Mouse (Mus musculus): ENCODE data around the gene Rhox4e. TPM values are rescaled to one million over a fixed set of nuclear protein-coding genes. Genes with fewer than 3 reads are reported as not detected.

Rhox4e gene
- polyA plus RNA-seq (2012; rRNA removed; ENCODE audit: low replicate concordance) = not detected in 2 replicates

DNA sequence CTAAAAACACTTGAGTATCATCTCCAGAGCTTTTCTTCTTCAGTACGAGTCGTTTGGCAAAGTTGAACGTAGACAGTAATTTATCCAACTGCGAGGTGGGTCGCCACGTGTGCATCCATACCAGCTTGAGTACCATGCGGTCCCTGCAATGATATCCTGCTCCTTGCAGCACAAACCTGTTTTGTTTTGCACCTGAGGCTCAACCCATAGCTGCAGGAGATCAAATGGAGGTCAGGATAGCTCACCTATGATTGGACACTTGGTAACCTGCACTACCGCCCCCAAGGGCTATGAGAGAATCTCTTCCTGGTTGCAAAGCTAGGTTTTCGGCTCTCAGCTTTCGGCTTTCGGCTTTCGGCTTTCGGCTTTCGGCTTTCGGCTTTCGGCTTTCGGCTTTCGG, at the start of gene Rhox4e:
Gene Rhox4e, plus strand, starts transcription at position 301 of the 400 bp plus-strand sequence.

DNA sequence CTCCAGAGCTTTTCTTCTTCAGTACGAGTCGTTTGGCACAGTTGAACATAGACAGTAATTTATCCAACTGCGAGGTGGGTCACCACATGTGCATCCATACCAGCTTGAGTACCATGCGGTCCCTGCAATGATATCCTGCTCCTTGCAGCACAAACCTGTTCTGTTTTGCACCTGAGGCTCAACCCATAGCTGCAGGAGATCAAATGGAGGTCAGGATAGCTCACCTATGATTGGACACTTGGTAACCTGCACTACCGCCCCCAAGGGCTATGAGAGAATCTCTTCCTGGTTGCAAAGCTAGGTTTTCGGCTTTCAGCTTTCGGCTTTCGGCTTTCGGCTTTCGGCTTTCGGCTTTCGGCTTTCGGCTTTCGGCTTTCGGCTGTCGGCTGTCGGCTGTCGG, 43.2 kb upstream of the Rhox4e start, which contains the start of gene Rhox4d:
Gene Rhox4d, plus strand, starts transcription at position 301 of the 400 bp plus-strand sequence.

GRCm38 (mm10) chrX:37530152-37530551, 27.1 kb upstream of the Rhox4e start, which contains the start of gene Rhox2e:
Gene Rhox2e, plus strand, starts transcription at chrX:37530452.

DNA sequence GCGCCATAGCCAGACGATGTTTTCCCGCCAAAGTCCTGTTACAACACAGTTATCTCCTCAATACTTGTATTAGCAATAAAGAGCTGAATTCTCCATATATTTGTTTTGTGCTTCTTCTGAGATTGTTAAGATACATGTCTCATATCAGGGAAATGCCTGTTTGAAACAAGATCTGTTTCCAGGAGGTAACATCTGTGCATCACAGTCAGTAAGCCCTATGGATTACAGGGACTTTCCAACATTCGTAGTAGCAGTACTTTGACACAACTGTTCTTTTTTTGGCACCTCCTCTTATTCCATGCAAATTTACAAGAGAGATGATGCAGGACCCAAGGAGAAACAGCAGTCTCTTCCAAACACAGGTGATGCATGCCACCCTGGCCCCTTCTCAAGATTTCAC, 15.5 kb upstream of the Rhox4e start, which contains the start of gene Rhox3e:
Gene Rhox3e, plus strand, starts transcription at position 301 of the 400 bp plus-strand sequence.

DNA sequence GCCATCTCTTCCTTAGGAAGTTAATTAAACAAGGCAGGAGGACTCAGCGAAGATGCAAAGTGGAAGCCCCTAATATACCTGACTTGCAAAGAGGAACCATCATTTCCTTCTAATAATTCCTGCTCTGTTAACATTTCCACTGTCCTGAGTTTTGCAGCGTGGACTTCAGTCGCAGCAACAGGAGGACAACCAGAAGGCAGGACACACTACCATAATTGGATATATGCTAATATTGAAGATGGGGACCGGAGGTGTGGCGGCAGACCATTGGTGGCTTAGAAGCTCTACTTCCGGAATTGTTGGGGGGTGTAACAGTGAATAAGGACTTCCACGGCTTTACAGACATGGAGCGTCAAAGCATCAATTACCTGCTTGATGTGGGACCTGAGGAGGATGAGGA, 13.9 kb downstream of the Rhox4e start, which contains the start of gene Rhox2f:
Gene Rhox2f, plus strand, starts transcription at position 301 of the 400 bp plus-strand sequence.

DNA sequence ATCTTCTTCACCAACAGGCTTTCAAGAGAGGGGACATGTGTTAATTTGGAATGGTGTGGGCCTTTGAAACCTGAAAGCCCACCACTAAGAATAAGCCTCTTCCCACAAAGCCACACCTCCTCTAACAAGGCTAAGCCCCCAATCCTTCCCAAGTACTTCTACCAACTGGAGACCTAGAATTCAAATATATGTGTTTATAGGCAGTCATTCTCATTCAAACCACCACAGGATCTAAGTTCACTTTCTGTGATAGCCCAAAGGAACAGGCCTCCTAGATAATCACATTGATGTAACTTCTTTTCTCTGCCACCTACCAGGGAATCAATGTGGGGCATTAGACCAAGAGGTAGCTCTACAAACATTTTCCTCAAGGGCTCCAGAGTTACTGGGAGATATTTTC, 23.5 kb downstream of the Rhox4e start, which contains the start of gene Rhox3f:
Gene Rhox3f, plus strand, starts transcription at position 301 of the 400 bp plus-strand sequence.

DNA sequence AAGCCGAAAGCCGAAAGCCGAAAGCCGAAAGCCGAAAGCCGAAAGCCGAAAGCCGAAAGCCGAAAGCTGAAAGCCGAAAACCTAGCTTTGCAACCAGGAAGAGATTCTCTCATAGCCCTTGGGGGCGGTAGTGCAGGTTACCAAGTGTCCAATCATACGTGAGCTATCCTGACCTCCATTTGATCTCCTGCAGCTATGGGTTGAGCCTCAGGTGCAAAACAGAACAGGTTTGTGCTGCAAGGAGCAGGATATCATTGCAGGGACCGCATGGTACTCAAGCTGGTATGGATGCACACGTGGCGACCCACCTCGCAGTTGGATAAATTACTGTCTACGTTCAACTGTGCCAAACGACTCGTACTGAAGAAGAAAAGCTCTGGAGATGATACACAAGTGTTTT, 50.4 kb downstream of the Rhox4e start, which contains the start of gene Rhox4f:
Gene Rhox4f, minus strand, starts transcription at position 101 of the 400 bp plus-strand sequence.

Other genes starting within 250 kb of the Rhox4e start
- gene Rhox3a2, start 177.4 kb upstream of the Rhox4e start, polyA plus RNA-seq (2012; rRNA removed; ENCODE audit: low replicate concordance) = not detected in 2 replicates
- gene Rhox4a2, start 166.6 kb upstream of the Rhox4e start, polyA plus RNA-seq (2012; rRNA removed; ENCODE audit: low replicate concordance) = not detected in 2 replicates
- not detected in 2 replicates for gene Rhox2b, start 145.3 kb upstream of the Rhox4e start, polyA plus RNA-seq (2012; rRNA removed; ENCODE audit: low replicate concordance)
- not detected in 2 replicates for gene Rhox4b, start 124.9 kb upstream of the Rhox4e start, polyA plus RNA-seq (2012; rRNA removed; ENCODE audit: low replicate concordance)
- not detected in 2 replicates for gene Rhox2c, start 103.7 kb upstream of the Rhox4e start, polyA plus RNA-seq (2012; rRNA removed; ENCODE audit: low replicate concordance)
- not detected in 2 replicates for gene Rhox3c, start 98.8 kb upstream of the Rhox4e start, polyA plus RNA-seq (2012; rRNA removed; ENCODE audit: low replicate concordance)
- gene Rhox4c, start 77.1 kb upstream of the Rhox4e start, polyA plus RNA-seq (2012; rRNA removed; ENCODE audit: low replicate concordance) = not detected in 2 replicates
- not detected in 2 replicates for gene Rhox2d, start 64.0 kb upstream of the Rhox4e start, polyA plus RNA-seq (2012; rRNA removed; ENCODE audit: low replicate concordance)
- not detected in 2 replicates for gene Rhox4d, start 43.1 kb upstream of the Rhox4e start, polyA plus RNA-seq (2012; rRNA removed; ENCODE audit: low replicate concordance)
- not detected in 2 replicates for gene Rhox2e, start 27.0 kb upstream of the Rhox4e start, polyA plus RNA-seq (2012; rRNA removed; ENCODE audit: low replicate concordance)
- not detected in 2 replicates for gene Rhox3e, start 15.4 kb upstream of the Rhox4e start, polyA plus RNA-seq (2012; rRNA removed; ENCODE audit: low replicate concordance)
- gene Rhox2f, start 14.0 kb downstream of the Rhox4e start, polyA plus RNA-seq (2012; rRNA removed; ENCODE audit: low replicate concordance) = not detected in 2 replicates
- gene Rhox3f, start 23.6 kb downstream of the Rhox4e start, polyA plus RNA-seq (2012; rRNA removed; ENCODE audit: low replicate concordance) = not detected in 2 replicates
- gene Rhox4f, start 50.3 kb downstream of the Rhox4e start, polyA plus RNA-seq (2012; rRNA removed; ENCODE audit: low replicate concordance) = not detected in 2 replicates
- gene Rhox3g, start 71.2 kb downstream of the Rhox4e start, polyA plus RNA-seq (2012; rRNA removed; ENCODE audit: low replicate concordance) = not detected in 2 replicates
- not detected in 2 replicates for gene Rhox2g, start 86.1 kb downstream of the Rhox4e start, polyA plus RNA-seq (2012; rRNA removed; ENCODE audit: low replicate concordance)
- gene Rhox4g, start 93.9 kb downstream of the Rhox4e start, polyA plus RNA-seq (2012; rRNA removed; ENCODE audit: low replicate concordance) = not detected in 2 replicates
- gene Rhox3h, start 111.4 kb downstream of the Rhox4e start, polyA plus RNA-seq (2012; rRNA removed; ENCODE audit: low replicate concordance) = not detected in 2 replicates
- not detected in 2 replicates for gene Rhox2h, start 115.9 kb downstream of the Rhox4e start, polyA plus RNA-seq (2012; rRNA removed; ENCODE audit: low replicate concordance)
- not detected in 2 replicates for gene Rhox5, start 247.4 kb downstream of the Rhox4e start, polyA plus RNA-seq (2012; rRNA removed; ENCODE audit: low replicate concordance)

Measured in subcutaneous adipose tissue, adult 2 months (tissue).